ENCODE assay signal across 8 mouse cellular contexts in the genomic region with DNA sequence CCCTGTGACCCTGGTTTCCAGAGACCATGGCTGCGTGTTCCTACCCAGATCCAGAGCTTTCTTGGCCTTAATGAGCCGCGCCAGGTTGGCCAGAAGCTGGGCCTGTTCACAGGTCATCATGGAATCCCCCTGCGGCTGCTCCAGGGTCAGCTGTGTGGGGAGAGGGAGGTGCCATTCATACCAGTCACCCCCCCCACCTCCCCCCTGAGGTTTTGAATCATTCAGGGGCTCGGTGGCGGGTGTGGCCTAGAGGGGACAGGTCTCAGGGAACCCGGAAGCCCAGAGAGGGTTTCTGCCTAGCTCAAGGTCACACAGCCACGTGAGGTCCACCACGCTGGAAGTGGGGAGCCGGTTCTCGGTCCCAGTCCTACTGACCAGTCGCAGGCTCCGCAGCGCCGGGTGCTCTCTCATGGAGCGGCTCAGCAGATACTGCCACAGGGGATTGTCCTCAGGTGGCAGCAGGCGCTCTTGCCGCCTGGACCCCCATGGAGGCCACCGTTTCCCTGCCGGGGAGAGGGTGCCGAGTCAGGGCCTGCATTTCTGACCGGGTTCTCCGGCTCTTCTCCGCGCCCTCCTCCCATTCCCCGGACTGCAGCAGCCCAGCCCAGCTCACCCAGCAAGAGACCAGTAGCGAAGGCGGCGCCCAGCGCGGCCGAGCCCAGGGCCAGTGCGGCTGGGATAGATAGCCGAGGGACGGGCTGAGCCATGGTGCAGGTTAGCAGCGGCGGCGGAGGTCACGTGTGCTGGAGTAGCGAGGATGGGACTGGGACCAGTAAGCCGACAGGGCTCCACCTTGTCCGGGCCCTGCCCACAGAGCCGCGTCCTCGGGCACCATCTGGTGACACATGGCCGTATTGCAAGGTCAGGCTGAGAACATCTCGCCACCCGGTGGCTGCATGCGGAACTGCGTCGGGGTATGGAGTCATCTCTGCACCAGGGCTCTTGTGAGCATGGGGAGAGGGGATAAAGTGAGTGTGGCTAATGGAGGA. TPM values are rescaled to one million over a fixed set of nuclear protein-coding genes. Genes with fewer than 3 reads are reported as not detected.
DNase-seq lines count a peak whose midpoint lies in the region; ATAC-seq and TF ChIP-seq lines count a peak whose summit lies in the region.

A gene (minus strand): TSS at position 812 of the 989 bp plus-strand sequence.

- H3K4me1 ChIP-seq in bone marrow macrophage, adult 2 months (ENCODE audit: control insufficient read depth, insufficient read depth, low read length): peaks cover 18% of the 10 kb centered on the region
- H3K4me1 ChIP-seq in embryonic fibroblast, embryonic 13.5 days (ENCODE audit: control insufficient read depth, insufficient read depth, low read length): no peaks in the 10 kb centered on the region
- H3K4me1 ChIP-seq in heart, embryonic 10.5 days: peaks cover 70% of the 10 kb centered on the region
- peaks cover 39% of the 10 kb centered on the region for H3K4me1 ChIP-seq in kidney, embryonic 15.5 days

- peak within 1 kb of the TSS; percentile 89 for H3K4me3 ChIP-seq in bone marrow macrophage, adult 2 months (ENCODE audit: insufficient read depth, low read length)
- peak within 1 kb of the TSS; percentile 51 for H3K4me3 ChIP-seq in embryonic fibroblast, embryonic 13.5 days (ENCODE audit: insufficient read depth, low read length)
- peak within 1 kb of the TSS; percentile 81 for H3K4me3 ChIP-seq in heart, embryonic 10.5 days
- H3K4me3 ChIP-seq in kidney, embryonic 15.5 days (replicated peaks): peak within 1 kb of the TSS; percentile 79

- peaks cover 39% of the 10 kb centered on the region for H3K36me3 ChIP-seq in heart, embryonic 10.5 days
- H3K36me3 ChIP-seq in kidney, embryonic 15.5 days: peaks cover 33% of the 10 kb centered on the region

- H3K9me3 ChIP-seq in heart, embryonic 10.5 days: no peaks in the 10 kb centered on the region
- H3K9me3 ChIP-seq in kidney, embryonic 15.5 days (replicated peaks): no peaks in the 10 kb centered on the region

- under 1% methylated on average over 51 of the region's 51 CpGs for WGBS in heart, embryonic 10.5 days
- WGBS in kidney, embryonic 15.5 days: under 1% methylated on average over 51 of the region's 51 CpGs

- H3K27me3 ChIP-seq in heart, embryonic 10.5 days (ENCODE audit: insufficient read depth, poor library complexity, severe bottlenecking): no peaks in the 10 kb centered on the region
- H3K27me3 ChIP-seq in kidney, embryonic 15.5 days: no peaks in the 10 kb centered on the region

- no peak for TF ChIP-seq POLR2A in bone marrow macrophage, adult 2 months (IDR thresholded peaks at IDR 0.05; ENCODE audit: borderline replicate concordance, low read depth, low read length)
- peak; percentile 86 for TF ChIP-seq POLR2A in embryonic fibroblast, embryonic 13.5 days (IDR thresholded peaks at IDR 0.05; ENCODE audit: low read depth, low read length)

- DNase-seq in A20 (ENCODE audit: low read depth, low spot score): peak; percentile 91
- peak; percentile 99 for DNase-seq in heart, embryonic 10.5 days (ENCODE audit: low spot score)
- DNase-seq in liver: peak; percentile 98
- DNase-seq in spleen, postnatal 4 days (ENCODE audit: low spot score in 2 of 2): peak; percentile 96 to 99

- peak; percentile 94 for TF ChIP-seq CTCF in bone marrow macrophage, adult 2 months (IDR thresholded peaks at IDR 0.05; ENCODE audit: low read depth, low read length)
- peak; percentile 100 for TF ChIP-seq CTCF in embryonic fibroblast, embryonic 13.5 days (IDR thresholded peaks at IDR 0.05; ENCODE audit: borderline replicate concordance, insufficient read depth, low read length)

- ATAC-seq in kidney, embryonic 15.5 days (replicated peaks; ENCODE audit: low FRiP score): peak; percentile 92
- ATAC-seq in monocyte, adult 5-6 weeks (replicated peaks; ENCODE audit: insufficient number of reproducible peaks, low FRiP score, low TSS enrichment, poor library complexity, severe bottlenecking): peak; percentile 87

- H3K9ac ChIP-seq in kidney, embryonic 15.5 days: peak within 1 kb of the TSS; percentile 66

- H3K27ac ChIP-seq in bone marrow macrophage, adult 2 months (ENCODE audit: insufficient read depth, low read depth, low read length): peak within 1 kb of the TSS; percentile 83
- peak within 1 kb of the TSS; percentile 31 for H3K27ac ChIP-seq in embryonic fibroblast, embryonic 13.5 days (ENCODE audit: insufficient read depth, low read length)
- H3K27ac ChIP-seq in heart, embryonic 10.5 days: peak within 1 kb of the TSS; percentile 94
- H3K27ac ChIP-seq in kidney, embryonic 15.5 days: peak within 1 kb of the TSS; percentile 86

- peak within 1 kb of the TSS; percentile 93 for H3K4me2 ChIP-seq in kidney, embryonic 15.5 days

RNA-seq across cellular contexts. Expression of the gene that starts here (rescaled TPM):
- 15.5 and 23.1 TPM in 2 replicates for polyA plus RNA-seq in bone marrow macrophage, adult 2 months (2012; ENCODE audit: insufficient read depth, insufficient read length, missing spikeins)
- polyA plus RNA-seq in embryonic fibroblast, embryonic 13.5 days (2011; ENCODE audit: insufficient read length, low read depth, missing spikeins): 7.3 and 9.8 TPM in 2 replicates
- polyA plus RNA-seq in heart, embryonic 10.5 days (2016; fragmentation: Nextera tagmentation; extraction: Ambion mirVana): 48.1 and 52.2 TPM in 2 replicates
- 26.2 TPM in 2 replicates for polyA plus RNA-seq in kidney, embryonic 15.5 days (2015; fragmentation: Nextera tagmentation; extraction: Ambion mirVana)
- total RNA-seq in monocyte, adult 5-6 weeks (2017): 2.9 to 11.5 TPM (median 8.0 TPM) in 3 replicates

Comparison
In these comparisons a context has a peak if more than half of its experiments do, and no peak if none do; other contexts are left out.
1. Peak in every context shown above with its lines: DNase-seq, ATAC-seq, H3K4me3 ChIP-seq and H3K27ac ChIP-seq.
2. H3K27ac ChIP-seq: peak in every context shown above with its lines; median percentile 94 in heart, embryonic 10.5 days; 86 in kidney, embryonic 15.5 days; 83 in bone marrow macrophage, adult 2 months; 31 in embryonic fibroblast, embryonic 13.5 days.